Mouse (Mus musculus) inflammation-experienced regulatory T-cells, adult 6 months (primary cell): Measurements from ENCODE around the gene Rapgef5. TPM values are rescaled to one million over a fixed set of nuclear protein-coding genes. Genes with fewer than 3 reads are reported as not detected.

Experiments used
- ATAC-seq: one replicate; pipeline ENCODE4 v1.8.0; 2017
- polyA plus RNA-seq, 3 experiments: library from polyadenylated mRNA; unstranded; fragments of 100-300 nt; shearing (Covaris generic); gene quantifications; one replicate each; pipeline ENCODE4 v1.2.1; 2017

Gene Rapgef5
- polyA plus RNA-seq, result 1 to 10 TPM in 2 of 3 experiments, under 1 TPM in 1; 0.59 to 1.5 (median 1.3) TPM

DNA sequence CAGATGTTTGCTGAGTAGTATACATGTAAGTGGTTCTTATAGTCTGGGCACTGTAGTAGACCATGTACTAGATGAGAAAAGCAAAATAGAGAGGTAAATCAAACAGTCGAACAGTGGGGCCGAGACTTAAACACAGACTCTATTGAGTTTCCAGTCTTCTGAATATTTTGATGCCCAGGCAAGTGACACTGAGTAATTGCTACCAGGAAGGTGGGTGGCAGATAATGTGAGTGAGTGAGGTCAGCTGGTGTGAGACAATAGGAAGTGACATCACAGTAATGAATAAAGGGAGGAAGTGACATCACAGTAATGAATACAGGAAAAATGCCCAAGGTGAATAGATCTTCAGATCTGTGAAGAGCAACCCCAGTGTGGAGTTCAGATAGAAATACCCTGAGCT lies at the start of gene Rapgef5:
Rapgef5 (plus strand) TSS at position 301 of the 400 bp plus-strand sequence.
- no peak for ATAC-seq

DNA sequence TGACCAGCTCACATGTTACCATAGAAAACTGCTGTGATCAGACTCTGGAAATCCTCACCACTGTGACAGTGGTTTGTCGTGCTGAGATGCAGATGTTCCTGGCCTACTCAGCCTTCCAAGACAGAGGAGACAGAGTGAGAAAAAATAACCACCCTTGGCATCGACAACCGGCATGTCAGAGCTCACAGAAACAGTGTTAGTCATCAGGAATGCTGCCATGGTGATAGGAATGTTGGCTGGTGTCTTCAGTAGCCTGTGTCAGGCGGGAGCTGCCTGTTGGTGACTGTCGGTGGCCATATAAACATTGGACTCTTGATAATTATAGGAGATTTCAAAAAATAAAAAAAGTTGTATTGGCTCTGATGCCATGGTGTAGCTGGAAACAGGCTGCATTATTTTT lies 48.0 kb upstream of the Rapgef5 start:
- ATAC-seq, result no peak

DNA sequence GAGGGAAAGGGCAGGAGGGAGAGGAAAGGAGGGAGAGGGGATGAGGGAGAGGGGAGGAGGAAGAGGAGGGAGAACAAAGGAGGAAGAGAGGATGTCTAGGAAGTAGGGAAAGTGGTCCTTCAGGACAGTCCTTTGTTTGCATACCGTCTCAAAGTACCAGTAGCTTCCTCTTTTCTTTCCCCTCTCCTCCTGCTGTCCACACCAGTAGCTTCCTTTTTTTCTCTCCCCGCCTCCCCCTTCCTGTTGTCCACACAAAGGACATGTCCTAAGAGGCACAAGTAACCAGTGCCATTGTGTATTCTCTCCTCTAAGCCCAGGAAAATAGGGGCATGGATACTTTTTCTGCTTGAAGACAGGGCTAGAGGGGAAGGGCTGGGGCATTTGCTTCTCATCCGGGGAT lies 37.3 kb upstream of the Rapgef5 start:
- ATAC-seq, result no peak

DNA sequence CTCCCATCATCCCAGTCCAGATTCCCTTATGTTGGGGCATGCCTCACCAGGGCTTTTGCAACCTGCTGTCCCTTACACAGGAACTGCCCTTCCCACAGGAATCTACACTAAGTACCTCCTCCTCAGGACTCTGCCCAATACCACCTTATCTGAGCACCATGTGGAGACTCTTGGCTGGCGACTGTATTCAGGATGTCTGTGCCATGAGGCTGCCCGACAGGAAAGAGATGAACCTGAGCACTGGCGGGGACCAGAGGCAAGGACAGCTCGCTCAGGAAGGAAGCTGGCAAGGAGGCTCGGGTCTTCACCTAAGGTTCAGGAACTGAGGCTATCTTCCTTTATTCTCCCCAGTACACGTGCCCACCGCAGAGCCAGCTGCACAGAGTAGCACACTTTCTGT lies 36.6 kb upstream of the Rapgef5 start:
- ATAC-seq, result no peak

DNA sequence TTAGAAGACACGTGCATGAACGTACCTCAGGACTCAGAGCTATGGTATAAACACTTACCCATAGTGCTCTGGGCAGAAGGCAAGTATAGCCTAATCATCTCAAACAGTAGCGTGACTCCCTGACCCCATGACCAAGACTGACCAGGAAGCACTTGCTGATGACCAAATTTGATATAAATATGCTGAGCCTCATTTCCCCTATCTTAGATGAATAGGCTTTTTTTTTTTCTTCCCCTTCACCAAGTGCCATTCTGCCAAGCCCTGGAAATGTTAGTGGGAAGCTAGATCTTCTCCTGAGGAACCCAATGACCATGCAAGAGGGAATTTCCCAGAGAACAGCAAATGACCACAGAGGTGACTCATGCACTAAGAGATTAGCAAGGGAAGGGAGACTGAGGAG lies 35.3 kb upstream of the Rapgef5 start:
- no peak for ATAC-seq

DNA sequence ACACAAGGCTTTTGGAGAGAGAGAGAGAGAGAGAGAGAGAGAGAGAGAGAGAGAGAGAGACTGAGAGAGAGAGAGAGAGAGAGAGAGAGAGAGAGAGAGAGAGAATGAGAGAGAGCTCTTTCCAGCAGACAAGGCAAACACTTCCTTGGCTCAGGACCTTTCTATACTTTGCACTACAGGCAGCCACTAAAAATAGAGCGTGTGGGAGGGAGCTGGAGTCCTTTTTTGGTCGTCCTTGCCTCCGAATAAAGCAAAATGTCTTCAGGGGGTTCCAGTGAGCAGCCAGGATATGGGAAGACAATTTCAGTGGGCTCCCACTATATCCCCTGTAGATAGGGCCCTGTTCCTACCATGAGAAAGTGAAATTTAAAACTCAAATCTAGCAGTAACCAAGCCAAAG lies 33.6 kb upstream of the Rapgef5 start:
- no peak for ATAC-seq

DNA sequence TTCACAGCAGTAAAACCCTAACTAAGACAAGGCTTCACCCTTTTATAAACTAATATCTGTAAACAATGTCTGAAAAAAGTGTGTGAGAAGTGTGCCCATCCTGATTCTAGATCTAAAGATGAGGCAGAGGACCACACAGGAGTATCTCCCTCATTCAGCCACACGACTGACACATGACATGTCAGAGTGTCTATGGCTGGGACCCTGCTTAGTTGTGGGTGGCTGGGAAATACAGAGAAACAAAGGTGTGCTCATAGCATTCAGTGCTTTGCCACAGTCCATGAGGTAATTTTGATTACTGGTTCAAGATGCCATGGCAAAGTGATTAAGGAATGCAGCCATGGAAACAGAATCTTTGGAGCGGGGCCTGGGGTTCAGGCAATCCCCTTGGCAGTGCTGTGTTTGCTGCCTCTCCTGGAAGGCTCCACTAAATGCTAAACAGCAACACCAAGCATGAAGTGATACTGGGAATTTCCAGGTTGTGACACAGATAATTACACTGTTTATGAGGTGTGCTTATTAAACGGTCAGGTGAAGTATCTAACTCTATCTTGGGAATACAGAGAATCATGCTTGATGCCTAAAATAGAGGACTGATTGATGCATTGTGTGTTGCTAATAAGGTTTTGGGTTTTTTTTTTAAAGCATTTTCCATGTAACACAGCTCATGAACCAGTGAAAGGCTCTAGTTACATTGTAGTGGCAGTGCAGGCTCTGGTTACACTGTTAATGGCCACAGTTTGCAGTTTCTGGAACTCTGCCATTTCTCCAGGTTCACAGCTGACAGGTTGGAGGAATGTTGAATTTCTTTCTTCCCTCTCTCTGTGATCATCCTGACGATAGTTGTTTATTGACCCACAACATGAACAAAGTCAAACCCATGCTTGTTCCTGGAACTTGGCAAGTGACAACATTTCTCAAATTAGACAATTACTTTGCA lies 29.9 kb upstream of the Rapgef5 start:
- ATAC-seq, result no peak

DNA sequence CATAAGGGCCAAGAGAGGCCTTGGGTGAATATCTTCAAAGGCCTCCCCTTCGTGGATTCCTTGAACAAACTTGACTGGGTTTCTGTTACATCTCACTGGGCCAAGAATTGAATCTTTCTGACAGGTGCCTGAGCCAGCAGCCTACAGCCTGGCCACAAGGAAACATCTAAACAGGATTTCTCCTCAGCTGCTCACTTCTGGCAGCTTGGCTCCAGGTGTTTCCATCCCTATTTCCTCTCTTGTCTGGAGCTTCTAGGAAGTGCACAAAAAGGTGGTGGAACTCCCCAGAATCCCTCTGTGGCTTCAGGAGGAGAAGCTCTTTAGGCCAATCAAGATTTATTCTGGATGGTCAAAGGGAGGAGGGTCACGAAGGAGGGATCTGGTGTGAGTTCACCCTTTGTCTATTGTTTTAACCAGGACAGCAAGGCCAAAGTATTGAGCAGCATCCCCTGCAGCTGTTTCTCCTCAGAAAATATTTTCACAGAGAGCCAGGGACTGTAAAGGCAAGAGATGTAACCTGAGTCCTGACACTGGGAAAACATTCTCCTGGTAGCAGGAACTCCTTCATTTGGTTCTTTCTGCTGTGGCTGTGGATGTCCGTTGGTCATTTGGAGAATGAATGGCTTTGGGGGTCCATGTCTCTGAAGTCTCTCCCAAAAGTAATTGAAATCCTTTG lies 19.6 kb upstream of the Rapgef5 start:
- no peak for ATAC-seq

DNA sequence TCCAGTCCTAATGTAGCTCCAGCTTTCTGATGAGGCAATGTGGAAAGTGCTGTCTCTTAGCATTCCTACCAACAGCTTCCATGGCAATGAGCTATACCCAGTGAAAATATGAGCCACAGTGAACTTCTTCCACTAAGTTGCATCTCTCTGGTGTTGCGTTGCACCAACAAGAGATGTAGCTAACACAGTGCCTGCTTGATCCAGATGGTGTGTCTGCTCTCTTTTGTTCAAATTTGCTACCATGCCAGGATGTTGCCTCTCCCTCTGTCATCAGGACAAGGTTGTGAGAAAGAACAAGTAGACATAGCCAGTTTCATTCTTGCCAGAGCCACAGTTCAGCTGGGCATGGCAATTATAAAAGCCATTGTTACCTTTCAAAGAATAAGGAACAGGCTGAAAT lies 18.9 kb upstream of the Rapgef5 start:
- ATAC-seq, result no peak

DNA sequence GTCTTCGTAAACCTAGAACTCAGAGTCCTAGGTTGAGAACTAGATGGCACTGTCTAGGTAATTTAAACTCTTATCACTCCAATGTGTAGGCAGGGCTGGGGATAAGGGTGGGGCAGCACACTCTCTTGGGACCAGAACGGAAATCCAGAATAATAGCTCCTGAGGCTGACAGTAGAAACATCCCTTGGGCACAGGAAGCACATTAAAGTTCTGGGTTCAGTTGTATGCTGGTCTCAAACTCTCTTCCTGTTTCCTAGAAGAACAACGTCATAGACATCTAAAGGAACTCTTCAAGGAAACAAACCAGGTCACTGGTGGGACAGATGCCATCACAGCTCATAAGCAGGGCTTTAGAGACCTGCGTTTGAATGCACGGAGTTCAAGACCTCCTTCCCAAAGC lies 17.0 kb upstream of the Rapgef5 start:
- no peak for ATAC-seq

DNA sequence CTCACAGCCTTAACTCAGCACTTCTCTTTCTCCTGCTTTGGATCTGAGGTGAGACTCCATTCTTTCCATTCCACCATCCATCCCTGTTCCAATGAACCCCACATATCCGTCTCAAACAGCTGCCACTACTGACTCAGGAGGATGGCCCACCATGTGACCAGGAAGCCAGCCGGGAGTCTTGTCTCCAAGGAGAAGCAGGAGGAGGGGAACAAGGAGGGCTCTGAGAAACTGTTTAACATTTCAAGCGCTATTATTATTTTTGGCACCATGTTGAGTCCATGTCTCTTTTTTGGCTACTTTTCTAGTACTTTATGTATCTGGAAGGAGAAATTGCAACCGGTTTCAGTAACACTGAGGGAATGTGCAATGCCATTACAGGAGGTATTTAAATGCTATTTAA lies 15.1 kb upstream of the Rapgef5 start:
- no peak for ATAC-seq

DNA sequence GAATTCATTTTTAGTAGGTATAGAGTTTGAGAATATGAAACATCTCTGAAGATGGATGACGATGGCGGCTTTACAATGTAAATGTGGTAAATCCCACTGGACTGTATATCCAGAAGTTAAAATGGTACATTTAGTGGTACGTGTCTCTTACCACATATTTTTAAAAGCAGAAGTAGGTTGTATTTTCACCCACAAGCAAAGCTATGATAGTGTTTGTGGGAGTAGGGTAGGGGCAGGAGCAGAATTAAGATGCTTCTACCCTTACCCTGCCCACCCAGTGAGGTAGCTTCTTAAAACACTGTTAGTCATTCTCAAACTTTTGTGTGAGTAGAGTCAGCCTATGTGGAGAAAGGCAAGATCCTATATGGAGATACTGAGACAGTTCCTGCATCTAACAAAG lies 13.4 kb upstream of the Rapgef5 start:
- ATAC-seq, result no peak

DNA sequence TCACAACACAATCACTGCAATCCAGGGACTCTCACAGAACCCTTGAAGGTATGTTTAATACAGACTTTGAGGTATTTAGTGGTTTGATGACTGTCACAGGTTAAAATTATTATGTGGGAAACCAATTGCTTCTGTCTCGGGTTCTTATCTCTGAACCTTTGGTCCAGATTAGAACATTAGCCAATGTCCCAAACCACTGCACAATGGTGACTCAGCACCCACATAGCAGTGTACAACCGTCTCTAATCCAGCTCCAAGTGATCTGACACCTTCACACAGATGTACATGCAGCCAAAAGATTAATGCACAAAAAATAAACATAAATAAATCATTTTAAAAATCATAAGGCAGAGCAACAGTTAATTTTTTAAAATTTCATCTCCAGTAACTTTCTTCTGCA lies 11.1 kb upstream of the Rapgef5 start:
- no peak for ATAC-seq

DNA sequence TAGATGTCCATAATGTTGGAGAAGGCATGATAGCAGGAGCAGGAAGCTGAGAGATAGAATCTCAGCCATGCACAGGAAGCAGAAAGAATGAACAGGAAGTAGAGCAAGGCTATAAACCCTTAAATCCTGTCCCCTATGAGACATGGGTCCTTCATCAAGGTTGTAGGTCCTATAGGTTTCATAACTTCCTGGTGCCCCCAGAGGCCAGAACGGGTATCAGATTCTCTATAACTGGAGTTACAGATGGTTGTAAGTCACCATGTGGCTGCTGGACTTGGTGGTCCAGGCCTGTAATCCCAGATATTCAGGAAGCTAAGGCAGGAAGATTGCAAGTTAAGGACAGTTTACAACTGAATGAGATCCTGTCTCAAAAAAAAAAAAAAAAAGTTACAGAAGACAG lies 8.5 kb upstream of the Rapgef5 start:
- no peak for ATAC-seq

DNA sequence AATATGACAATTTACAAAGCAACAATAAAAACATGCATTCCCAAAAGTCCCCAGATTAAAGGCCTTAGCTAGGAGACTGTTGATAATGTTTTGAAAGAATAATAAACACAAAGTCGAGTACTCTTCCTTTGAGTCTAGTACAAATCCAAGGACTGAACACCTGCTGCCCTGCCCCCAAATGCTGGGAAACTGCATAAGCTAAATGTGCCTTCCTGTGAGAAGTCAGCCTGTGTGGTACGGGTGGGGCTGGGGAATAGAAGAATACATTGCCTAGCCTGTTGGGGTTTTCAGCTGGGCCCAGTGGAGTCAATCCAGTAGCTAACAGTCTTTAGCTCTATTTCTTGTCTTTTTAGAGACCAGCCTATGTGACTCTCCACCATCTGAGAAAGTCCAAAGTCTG lies 6.4 kb upstream of the Rapgef5 start:
- ATAC-seq, result no peak

DNA sequence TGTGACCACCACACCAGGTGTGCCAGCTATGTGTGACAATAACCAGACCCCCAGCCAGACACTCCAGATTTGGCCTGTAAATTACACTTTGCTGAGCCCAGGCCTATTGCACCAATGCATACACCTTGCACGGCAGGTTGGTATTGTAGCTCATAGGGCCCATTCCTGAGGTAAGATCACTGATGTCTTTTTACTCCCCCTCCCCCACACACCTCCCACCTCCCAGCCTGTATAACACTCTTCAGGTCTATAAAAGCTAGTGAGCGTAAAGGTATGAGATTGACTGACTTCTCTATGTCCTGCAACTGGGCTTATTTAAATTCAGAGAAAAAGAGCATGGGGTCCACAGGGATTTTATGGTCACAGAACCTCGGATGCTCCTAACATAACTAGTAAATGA lies 3.8 kb upstream of the Rapgef5 start:
- ATAC-seq, result no peak

DNA sequence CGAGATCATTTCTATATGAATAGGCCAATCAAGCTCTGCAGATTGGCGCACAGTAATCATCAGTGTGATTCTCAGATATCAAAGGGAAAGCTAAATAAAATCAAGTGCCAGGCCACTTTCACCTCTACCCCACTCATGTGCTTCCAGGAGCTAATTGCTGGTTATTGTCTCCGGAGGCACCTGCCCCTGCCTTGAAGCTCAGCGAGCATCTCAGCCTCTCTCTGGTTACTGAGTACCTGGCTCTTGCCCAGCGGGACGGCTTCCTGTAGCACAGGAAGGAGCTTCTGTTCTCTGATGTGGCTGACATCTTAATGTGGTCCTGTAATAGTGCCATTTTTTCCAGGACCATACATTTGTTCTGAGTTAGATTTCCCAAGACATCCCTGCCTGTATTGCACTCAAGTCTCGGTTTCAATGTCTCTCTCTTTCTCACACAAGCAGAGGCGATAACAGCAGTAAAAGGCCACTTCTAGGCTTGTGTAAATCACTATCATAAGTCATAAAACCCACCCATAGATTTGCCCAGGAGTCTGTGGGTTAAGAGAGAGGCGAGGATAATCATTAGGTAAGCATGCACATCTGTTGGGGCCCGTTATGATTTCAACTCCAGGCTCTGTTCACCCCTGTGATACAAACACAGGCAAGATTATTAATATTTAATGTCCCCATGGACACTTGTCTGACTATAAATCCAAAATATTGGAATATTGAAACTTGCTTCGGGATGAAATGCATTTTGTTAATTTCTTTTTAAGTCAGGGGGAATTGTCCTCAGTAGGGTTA lies 2.9 kb upstream of the Rapgef5 start:
- no peak for ATAC-seq

DNA sequence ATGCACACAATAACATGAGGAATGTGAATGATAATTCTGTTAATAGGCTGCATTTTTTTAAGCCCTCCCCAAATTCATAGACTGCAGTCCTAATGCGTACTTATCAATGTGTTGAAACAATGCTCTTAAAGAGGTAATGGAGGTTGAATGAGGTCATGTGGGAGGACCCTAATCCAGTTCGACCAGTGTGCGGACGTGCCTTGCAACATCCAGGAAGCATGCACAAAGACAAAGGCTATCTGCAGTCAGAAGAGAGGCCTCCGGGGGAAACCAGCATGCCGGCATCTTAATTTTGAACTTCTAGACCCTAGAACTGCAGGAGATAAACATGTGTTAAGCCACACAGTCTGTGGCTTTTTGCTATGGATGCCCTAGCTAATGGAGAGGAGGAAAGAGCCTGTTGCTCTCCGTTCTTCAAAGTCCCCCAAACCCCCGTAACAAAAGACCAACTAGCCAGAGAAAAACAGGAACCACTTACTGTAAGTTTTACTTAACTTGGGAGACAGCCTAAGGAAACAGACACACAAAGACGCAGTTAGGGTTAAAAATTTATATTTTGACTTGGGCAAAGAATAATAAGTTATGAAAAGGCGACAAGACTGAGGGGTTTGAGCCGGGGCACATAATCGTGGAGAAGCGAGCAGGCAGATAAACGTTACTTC lies 1.1 kb downstream of the Rapgef5 start:
- no peak for ATAC-seq

DNA sequence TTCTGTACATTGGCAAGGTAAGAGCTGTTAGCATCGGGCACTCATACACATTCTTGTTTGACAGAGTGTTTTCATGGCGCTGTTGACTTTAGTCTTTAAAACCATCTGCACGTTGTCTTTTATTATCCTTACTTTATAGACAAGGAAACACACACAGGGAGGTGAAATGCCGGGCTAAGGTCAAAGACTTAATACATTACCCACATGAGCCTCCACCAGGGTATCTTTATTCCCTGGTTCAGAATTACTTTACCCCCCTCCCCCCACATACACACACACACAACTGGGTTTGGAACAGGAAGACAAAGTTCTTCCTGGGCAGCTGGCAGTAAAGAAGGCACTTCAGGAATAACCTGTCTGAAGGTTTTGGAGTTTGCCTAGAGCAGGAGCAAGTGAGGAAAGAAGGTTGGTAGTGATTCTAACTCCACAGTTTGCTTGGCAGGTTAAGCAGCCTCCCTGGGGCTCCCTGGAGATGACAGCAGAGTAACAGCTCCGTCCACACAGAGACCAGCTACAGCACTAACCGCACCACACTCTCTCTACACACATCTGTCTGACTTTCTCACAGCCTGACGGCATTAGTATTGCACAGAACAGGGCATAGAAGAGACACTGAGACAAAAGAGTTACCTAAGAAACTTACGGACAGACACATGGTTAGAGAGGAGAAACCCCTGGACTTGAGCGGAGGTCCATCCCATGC lies 8.2 kb downstream of the Rapgef5 start:
- no peak for ATAC-seq

DNA sequence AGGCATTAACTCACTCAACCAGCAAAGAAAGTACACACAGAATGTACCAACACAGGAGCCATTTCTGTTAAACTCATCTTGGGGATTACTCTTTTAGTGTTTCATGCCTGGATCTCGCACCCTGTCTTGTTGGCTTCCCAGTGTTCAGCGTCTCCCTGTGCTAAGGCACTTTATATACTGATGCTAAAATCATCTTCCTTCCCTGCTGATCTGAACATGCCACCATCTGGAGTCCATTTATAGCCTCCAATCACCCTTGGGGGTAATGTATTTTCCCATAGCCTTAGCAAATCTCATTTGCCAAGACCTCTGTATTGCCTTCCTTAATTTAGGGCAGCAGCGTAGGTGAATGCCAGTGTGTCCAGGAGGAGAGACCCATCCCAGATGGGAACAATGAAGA lies 11.6 kb downstream of the Rapgef5 start:
- ATAC-seq, result no peak

DNA sequence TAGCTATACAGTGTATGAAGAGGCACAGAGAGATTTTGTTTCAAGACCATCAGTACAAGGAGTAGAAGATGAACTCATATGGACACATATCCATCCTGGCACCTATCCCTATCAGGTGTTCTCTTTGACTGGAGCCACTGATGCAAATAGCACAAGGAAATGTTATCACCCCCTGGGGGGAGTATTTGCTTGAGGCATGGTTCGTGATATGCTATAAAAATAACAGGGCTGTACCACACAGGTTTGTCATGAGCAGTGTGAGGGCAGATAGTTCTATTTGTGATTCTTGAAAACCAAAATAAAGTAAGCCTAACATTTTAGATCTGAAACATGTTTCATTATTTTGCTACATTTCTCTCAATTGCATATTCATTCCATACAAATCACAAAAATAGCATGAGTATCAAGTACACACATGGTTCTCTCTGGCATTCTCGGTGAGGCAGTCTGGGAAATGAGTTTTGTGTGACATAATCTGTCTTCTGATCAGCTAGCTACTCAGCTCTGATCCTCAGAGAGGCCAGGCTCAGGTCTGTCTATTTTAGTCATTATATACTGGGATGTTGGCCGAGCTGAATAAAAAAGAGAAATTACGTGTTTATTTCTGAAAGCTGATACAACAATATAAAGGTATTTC lies 12.3 kb downstream of the Rapgef5 start:
- ATAC-seq, result no peak

DNA sequence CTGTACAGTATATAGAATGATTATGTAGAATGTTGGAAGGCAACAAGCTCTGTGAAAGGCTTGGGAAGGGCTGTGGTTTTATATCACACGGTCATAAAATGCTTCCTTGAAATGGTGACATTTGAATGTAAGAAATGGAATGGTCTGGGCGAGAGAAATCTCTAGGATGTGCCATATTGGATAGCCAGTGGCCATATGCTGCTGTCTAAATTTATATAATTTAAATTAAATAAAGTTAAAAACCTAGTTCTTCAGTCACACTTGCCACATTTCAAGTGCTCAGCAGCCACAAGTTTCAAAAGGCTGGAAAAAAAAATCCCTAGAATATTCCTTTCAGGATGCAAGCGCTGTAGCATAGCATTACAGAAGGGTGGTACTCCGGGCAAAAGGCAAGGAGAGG lies 14.8 kb downstream of the Rapgef5 start:
- ATAC-seq, result no peak
